Mouse (Mus musculus) limb, embryonic 11.5 days (tissue): ENCODE data around the gene Mbd6. TPM values are rescaled to one million over a fixed set of nuclear protein-coding genes. Genes with fewer than 3 reads are reported as not detected.

Source experiments
- ATAC-seq: fragments of 200-750 bp; cut with Nextera tagmentation; 2 replicates; pipeline ENCODE4 v1.8.0; 2017; ENCODE audit warnings: low read depth; ENCODE audit not compliant: insufficient number of reproducible peaks, low FRiP score, low TSS enrichment
- DNase-seq: peaks from one replicate; pipeline ENCODE4 v3.0.0-alpha.2; 2015; ENCODE audit warnings: low spot score
- H3K27ac ChIP-seq: fragments of 300-500 bp; sonication (generic); replicated peaks from 2 replicates; pipeline ENCODE4 v1.5.1; 2014; ENCODE audit warnings: low read depth, mild to moderate bottlenecking, low read length
- H3K27me3 ChIP-seq: fragments of 300-500 bp; sonication (generic); 2 replicates; pipeline ENCODE4 v1.6.1; 2014; ENCODE audit warnings: mild to moderate bottlenecking, low read length, mixed read lengths; ENCODE audit not compliant: control insufficient read depth, insufficient read depth
- H3K36me3 ChIP-seq: fragments of 300-500 bp; sonication (generic); 2 replicates; pipeline ENCODE4 v1.6.1; 2014; ENCODE audit warnings: mild to moderate bottlenecking, low read length, moderate library complexity, mixed read lengths; ENCODE audit not compliant: control insufficient read depth, insufficient read depth
- H3K4me1 ChIP-seq: fragments of 300-500 bp; sonication (generic); 2 replicates; pipeline ENCODE4 v1.6.1; 2014; ENCODE audit warnings: low read length, mixed read lengths; ENCODE audit not compliant: control insufficient read depth, insufficient read depth
- H3K4me2 ChIP-seq: fragments of 300-500 bp; sonication (generic); 2 replicates; pipeline ENCODE4 v1.6.1; 2014; ENCODE audit warnings: low read depth, mild to moderate bottlenecking, moderate library complexity; ENCODE audit not compliant: severe bottlenecking
- H3K4me3 ChIP-seq: fragments of 300-500 bp; sonication (generic); 2 replicates; pipeline ENCODE4 v1.5.1; 2014; ENCODE audit warnings: low read depth, low read length
- H3K9ac ChIP-seq: fragments of 300-500 bp; sonication (generic); 2 replicates; pipeline ENCODE4 v1.6.1; 2014; ENCODE audit warnings: mild to moderate bottlenecking, low read length
- H3K9me3 ChIP-seq: fragments of 300-500 bp; sonication (generic); 2 replicates; pipeline ENCODE4 v1.6.1; 2016; ENCODE audit warnings: low read length; ENCODE audit not compliant: control insufficient read depth
- WGBS: fragments of 180-500 bp; shearing (Covaris S2); extraction: QIAGEN DNeasy Blood & Tissue Kit; methylation state at CpG from one replicate; pipeline ENCODE4 v1.1.7; 2014; 5-methylcytosine and 5-hydroxymethylcytosine counted together
- polyA plus RNA-seq: library from polyadenylated mRNA; unstranded; fragments of >200 nt; fragmentation: Nextera tagmentation; extraction: Ambion mirVana; gene quantifications from 2 replicates; pipeline ENCODE4 v1.2.1, GENCODE M21; 2014

The Mbd6 gene
- polyA plus RNA-seq, 1 experiment from 2014 or later = 17.2 TPM

DNA sequence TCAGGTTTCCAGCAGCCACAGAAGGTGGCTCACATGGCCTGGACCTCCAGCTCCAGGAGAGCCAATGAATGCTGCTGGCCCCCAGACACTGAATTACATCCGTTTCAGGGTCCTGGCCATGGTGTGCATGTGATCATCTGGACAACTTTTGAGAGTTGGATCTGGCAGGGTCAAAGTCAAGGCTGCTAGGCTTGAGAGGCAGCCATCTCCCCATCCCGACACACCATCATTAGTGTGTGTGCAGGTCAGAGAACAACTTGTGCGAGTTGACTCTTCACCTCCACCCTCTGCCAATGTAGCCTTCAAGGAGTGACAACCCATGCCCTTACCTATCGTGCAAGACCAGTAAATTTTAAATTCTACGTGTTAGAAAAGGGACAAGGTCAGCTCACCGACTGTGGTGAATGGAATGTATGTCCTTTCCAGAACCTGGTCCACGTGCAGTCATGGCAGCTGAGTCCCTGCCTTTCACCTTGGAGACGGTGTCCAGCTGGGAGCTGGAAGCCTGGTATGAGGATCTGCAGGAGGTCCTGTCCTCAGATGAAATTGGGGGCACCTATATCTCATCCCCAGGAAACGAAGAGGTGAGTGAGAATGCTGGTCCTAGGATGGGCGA lies 6.2 kb upstream of the Mbd6 start:
- H3K4me3 ChIP-seq = no peak overlapping the region
- no peak overlapping the region for H3K4me2 ChIP-seq
- no peak overlapping the region for H3K27ac ChIP-seq
- H3K9me3 ChIP-seq = no peaks in the 10 kb centered on the region
- no peak for DNase-seq
- no peak for ATAC-seq
- H3K4me1 ChIP-seq = peaks cover 7% of the 10 kb centered on the region
- peaks cover 42% of the 10 kb centered on the region for H3K36me3 ChIP-seq
- no peaks in the 10 kb centered on the region for H3K27me3 ChIP-seq
- H3K9ac ChIP-seq = no peak overlapping the region
- 95% methylated on average over 10 of the region's 10 CpGs for WGBS

DNA sequence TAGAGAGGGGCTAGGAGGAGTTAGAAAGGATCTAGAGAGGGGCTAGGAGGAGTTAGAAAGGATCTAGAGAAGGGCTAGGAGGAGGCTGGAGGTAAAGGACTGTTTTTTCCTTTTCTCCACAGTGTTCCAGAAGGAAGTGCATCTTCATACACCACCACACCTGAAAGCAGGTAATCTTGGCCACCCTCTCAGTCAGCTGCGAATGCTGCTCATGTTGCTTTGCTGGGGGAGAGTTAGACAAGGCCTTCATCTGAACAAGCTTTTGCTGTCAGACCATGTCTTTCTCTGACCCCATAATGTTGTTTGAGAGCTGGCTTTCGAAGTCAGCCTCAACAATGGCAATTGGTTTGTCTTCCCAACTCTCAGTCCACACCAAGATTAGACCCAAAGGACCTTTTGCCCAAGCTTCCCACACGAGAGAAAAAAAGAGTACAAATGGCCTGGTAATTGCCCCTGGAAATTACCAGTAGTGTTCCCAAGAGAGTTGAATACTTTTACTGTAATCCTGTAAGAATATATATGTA lies 4.8 kb upstream of the Mbd6 start:
- Histone ChIP-seq H3K36me3 (peaks cover 34% of the 10 kb centered on the region), H3K27me3 (no peaks in the 10 kb centered on the region), H3K9ac (no peak overlapping the region), H3K4me2 (no peak overlapping the region), H3K4me1 (peaks cover 11% of the 10 kb centered on the region), H3K9me3 (no peaks in the 10 kb centered on the region), H3K27ac (no peak overlapping the region), H3K4me3 (no peak overlapping the region)
- no peak for ATAC-seq
- no peak for DNase-seq
- WGBS = 89% methylated on average over 3 of the region's 3 CpGs

DNA sequence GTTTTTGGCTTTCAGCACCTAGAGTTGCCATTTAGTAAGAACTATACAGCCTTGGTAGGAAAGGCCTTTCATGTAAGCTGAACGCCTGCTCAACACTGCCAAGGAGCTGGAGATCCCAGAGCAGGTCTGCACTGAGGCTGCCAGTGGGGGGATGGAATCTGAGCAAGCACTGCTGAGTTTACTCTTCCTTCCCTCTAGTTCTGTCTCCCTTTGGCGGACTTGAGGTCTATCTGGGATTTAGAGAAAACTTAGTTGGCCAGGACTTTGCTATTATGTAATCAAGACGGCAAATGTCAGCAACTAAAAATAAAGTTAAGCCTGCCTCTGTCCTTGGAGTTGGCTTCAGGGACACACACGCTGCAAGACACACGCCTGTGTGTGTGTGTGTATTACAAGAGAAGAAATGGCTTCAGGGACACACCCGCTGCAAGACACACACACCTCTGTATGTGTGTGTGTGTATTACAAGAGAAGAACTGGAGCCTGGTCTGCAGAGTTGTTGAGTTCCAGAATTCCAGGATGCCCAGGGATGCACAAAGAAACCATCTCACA lies 4.2 kb upstream of the Mbd6 start:
- Histone ChIP-seq H3K36me3 (peaks cover 33% of the 10 kb centered on the region), H3K4me1 (peaks cover 11% of the 10 kb centered on the region), H3K27ac (no peak overlapping the region), H3K4me3 (no peak overlapping the region), H3K9ac (no peak overlapping the region), H3K27me3 (no peaks in the 10 kb centered on the region), H3K4me2 (no peak overlapping the region), H3K9me3 (no peaks in the 10 kb centered on the region)
- no peak for ATAC-seq
- no peak for DNase-seq
- 84% methylated on average over 6 of the region's 6 CpGs for WGBS

DNA sequence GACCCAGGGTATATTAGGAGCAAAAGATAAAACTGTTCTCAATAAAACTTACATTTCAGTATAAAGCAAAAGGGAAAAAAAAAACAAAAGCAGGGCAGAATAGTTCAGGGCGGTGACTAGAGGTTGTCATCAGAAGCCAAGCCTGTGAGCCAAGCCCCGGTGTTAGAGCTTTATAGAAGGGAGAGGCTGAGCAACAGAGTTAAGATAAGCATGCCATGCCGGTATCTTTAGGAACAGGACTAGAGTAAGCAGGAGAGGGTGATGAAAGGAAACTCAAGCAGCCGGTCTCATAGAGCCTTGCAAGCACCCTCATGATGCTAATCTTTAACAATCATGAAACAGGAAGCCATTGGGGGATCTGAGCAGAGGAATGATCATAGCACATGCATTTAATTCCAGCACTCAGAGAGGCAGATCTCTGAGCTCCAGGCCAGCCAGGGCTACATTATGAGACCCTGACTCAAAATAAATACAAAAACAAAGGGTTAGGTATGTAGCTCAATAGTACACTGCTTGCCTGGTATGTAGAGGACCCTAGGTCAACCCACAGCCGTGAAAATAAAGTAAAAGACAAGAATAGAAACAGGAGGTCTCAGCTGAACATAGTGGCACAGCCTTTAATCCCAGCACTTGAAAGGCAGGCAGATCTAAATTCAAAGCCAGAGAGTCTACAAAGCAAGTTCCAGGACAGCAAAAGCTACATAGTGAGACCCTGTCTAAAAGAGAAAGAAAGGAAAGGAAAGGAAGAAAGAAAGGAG lies 3.2 kb upstream of the Mbd6 start:
- no peaks in the 10 kb centered on the region for H3K9me3 ChIP-seq
- H3K4me1 ChIP-seq = peaks cover 19% of the 10 kb centered on the region
- no peak overlapping the region for H3K27ac ChIP-seq
- 63% methylated on average over 5 of the region's 5 CpGs for WGBS
- H3K36me3 ChIP-seq = peaks cover 24% of the 10 kb centered on the region
- peak overlapping the region; percentile 53; the same call in 1 of the 2 replicates for H3K4me2 ChIP-seq
- H3K4me3 ChIP-seq = peak overlapping the region; percentile 67; the same call in 1 of the 2 replicates
- DNase-seq (no peak), ATAC-seq (no peak)
- H3K27me3 ChIP-seq = no peaks in the 10 kb centered on the region
- H3K9ac ChIP-seq = no peak overlapping the region

- Histone ChIP-seq H3K36me3 (peaks cover 23% of the 10 kb centered on the region), H3K27me3 (no peaks in the 10 kb centered on the region), H3K27ac (peak overlapping the region; percentile 60), H3K4me2 (peak overlapping the region; percentile 53), H3K4me1 (peaks cover 27% of the 10 kb centered on the region), H3K4me3 (peak overlapping the region; percentile 67), H3K9ac (peak overlapping the region; percentile 58), H3K9me3 (no peaks in the 10 kb centered on the region)
- 4% methylated on average over 19 of the region's 19 CpGs for WGBS
- no peak for DNase-seq
- peak; percentile 63 for ATAC-seq
These were observed 2.4 kb upstream of the Mbd6 start for GRCm38 (mm10) chr10:127290930-127291880.

- H3K27ac ChIP-seq = peak overlapping the region; percentile 96
- H3K36me3 ChIP-seq = peaks cover 17% of the 10 kb centered on the region
- no peaks in the 10 kb centered on the region for H3K9me3 ChIP-seq
- H3K27me3 ChIP-seq = no peaks in the 10 kb centered on the region
- peaks cover 27% of the 10 kb centered on the region for H3K4me1 ChIP-seq
- ATAC-seq = peak; percentile 93
- under 1% methylated on average over 42 of the region's 47 CpGs for WGBS
- H3K4me3 ChIP-seq = peak overlapping the region; percentile 67
- peak overlapping the region; percentile 93 for H3K4me2 ChIP-seq
- DNase-seq = peak; percentile 99
- peak overlapping the region; percentile 58 for H3K9ac ChIP-seq
These were observed 1.6 kb upstream of the Mbd6 start for GRCm38 (mm10) chr10:127290307-127290929.

- Histone ChIP-seq H3K9me3 (no peaks in the 10 kb centered on the region), H3K4me3 (peak overlapping the region; percentile 67), H3K4me1 (peaks cover 27% of the 10 kb centered on the region), H3K27me3 (no peaks in the 10 kb centered on the region), H3K27ac (peak overlapping the region; percentile 96), H3K36me3 (peaks cover 17% of the 10 kb centered on the region), H3K4me2 (peak overlapping the region; percentile 93), H3K9ac (peak overlapping the region; percentile 3)
- ATAC-seq = no peak
- WGBS = 1% methylated on average over 15 of the region's 15 CpGs
- DNase-seq = no peak
These were observed 864 bp upstream of the Mbd6 start for GRCm38 (mm10) chr10:127289573-127290191.
